Mouse (Mus musculus): ENCODE results near the gene Sgms1. TPM values are rescaled to one million over a fixed set of nuclear protein-coding genes. Genes with fewer than 3 reads are reported as not detected.

Sgms1 gene
- total RNA-seq, 2 experiments from 2014 or later: 34.3 to 50.0 TPM

- intact Hi-C loops (cut with DNase I): no loop called here
- no peak for DNase-seq (ENCODE audit: low spot score in 2 of 2)
Measured at GRCm38 (mm10) chr19:32310483-32310882, 79.0 kb downstream of the Sgms1 start.

GRCm38 (mm10) chr19:32309346-32309745 is 80.2 kb downstream of the Sgms1 start:
- intact Hi-C loops (cut with DNase I): no loop called here
- no peak for DNase-seq (ENCODE audit: low spot score in 2 of 2)

GRCm38 (mm10) chr19:32308311-32308710 is 81.2 kb downstream of the Sgms1 start:
- intact Hi-C loops (cut with DNase I): no loop called here
- no peak for DNase-seq (ENCODE audit: low spot score in 2 of 2)

- no peak for DNase-seq (ENCODE audit: low spot score in 2 of 2)
- intact Hi-C loops (cut with DNase I): no loop called here
Measured at GRCm38 (mm10) chr19:32304898-32305297, 84.6 kb downstream of the Sgms1 start.

GRCm38 (mm10) chr19:32304008-32304873 is 85.3 kb downstream of the Sgms1 start:
- DNase-seq (ENCODE audit: low spot score in 2 of 2): no peak

GRCm38 (mm10) chr19:32302835-32303381 is 86.6 kb downstream of the Sgms1 start:
- DNase-seq (ENCODE audit: low spot score in 2 of 2): no peak
- intact Hi-C loops (cut with DNase I): no loop called here

More at GRCm38 (mm10) chr19:32304008-32304873, 85.3 kb downstream of the Sgms1 start:
- intact Hi-C loops (cut with DNase I): no loop called here

GRCm38 (mm10) chr19:32301568-32301967 is 87.9 kb downstream of the Sgms1 start:
- DNase-seq (ENCODE audit: low spot score in 2 of 2): no peak
- intact Hi-C loops (cut with DNase I): no loop called here

- no peak for DNase-seq (ENCODE audit: low spot score in 2 of 2)
- intact Hi-C loops (cut with DNase I): no loop called here
Measured at GRCm38 (mm10) chr19:32298221-32298620, 91.3 kb downstream of the Sgms1 start.

GRCm38 (mm10) chr19:32296863-32297262 is 92.7 kb downstream of the Sgms1 start:
- intact Hi-C loops (cut with DNase I): no loop called here
- no peak for DNase-seq (ENCODE audit: low spot score in 2 of 2)

- intact Hi-C loops (cut with DNase I): no loop called here
- no peak for DNase-seq (ENCODE audit: low spot score in 2 of 2)
Measured at GRCm38 (mm10) chr19:32295581-32295980, 93.9 kb downstream of the Sgms1 start.

- intact Hi-C loops (cut with DNase I): no loop called here
- DNase-seq (ENCODE audit: low spot score in 2 of 2): no peak
Measured at GRCm38 (mm10) chr19:32292782-32293776, 96.4 kb downstream of the Sgms1 start.

- no peak for DNase-seq (ENCODE audit: low spot score in 2 of 2)
- intact Hi-C loops (cut with DNase I): no loop called here
Measured at GRCm38 (mm10) chr19:32292067-32292739, 97.3 kb downstream of the Sgms1 start.

- intact Hi-C loops (cut with DNase I): no loop called here
Measured at GRCm38 (mm10) chr19:32291130-32291529, 98.4 kb downstream of the Sgms1 start.

GRCm38 (mm10) chr19:32288895-32289294 is 100.6 kb downstream of the Sgms1 start:
- intact Hi-C loops (cut with DNase I): no loop called here
- no peak for DNase-seq (ENCODE audit: low spot score in 2 of 2)

More at GRCm38 (mm10) chr19:32291130-32291529, 98.4 kb downstream of the Sgms1 start:
- no peak for DNase-seq (ENCODE audit: low spot score in 2 of 2)

GRCm38 (mm10) chr19:32287839-32288238 is 101.7 kb downstream of the Sgms1 start:
- intact Hi-C loops (cut with DNase I): no loop called here

GRCm38 (mm10) chr19:32285455-32285831 is 104.1 kb downstream of the Sgms1 start:
- DNase-seq (ENCODE audit: low spot score in 2 of 2): no peak
- intact Hi-C loops (cut with DNase I): no loop called here

More at GRCm38 (mm10) chr19:32287839-32288238, 101.7 kb downstream of the Sgms1 start:
- DNase-seq (ENCODE audit: low spot score in 2 of 2): no peak

GRCm38 (mm10) chr19:32284681-32285454 is 104.6 kb downstream of the Sgms1 start:
- intact Hi-C loops (cut with DNase I): no loop called here
- DNase-seq (ENCODE audit: low spot score in 2 of 2): no peak

GRCm38 (mm10) chr19:32281917-32282316 is 107.6 kb downstream of the Sgms1 start:
- intact Hi-C loops (cut with DNase I): no loop called here
- no peak for DNase-seq (ENCODE audit: low spot score in 2 of 2)

Data from left cerebral cortex, postnatal 14 days (tissue).